ENCODE assay signal across 8 mouse cellular contexts in genomic region chr11:98788550-98789218, GRCm38 (mm10). TPM values are rescaled to one million over a fixed set of nuclear protein-coding genes. Genes with fewer than 3 reads are reported as not detected.
DNase-seq lines count a peak whose midpoint lies in the region; ATAC-seq lines count a peak whose summit lies in the region.

No protein-coding gene starts in this region.

- peak; percentile 79 for ATAC-seq in hindbrain, embryonic 13.5 days (ENCODE audit: low FRiP score)
- peak; percentile 92 for ATAC-seq in megakaryocyte, adult 5-6 weeks (ENCODE audit: poor library complexity, severe bottlenecking)

- peak overlapping the region; percentile 89 for H3K4me2 ChIP-seq in hindbrain, embryonic 13.5 days

- peak overlapping the region; percentile 43 for H3K4me3 ChIP-seq in hindbrain, embryonic 13.5 days

- no peaks in the 10 kb centered on the region for H3K36me3 ChIP-seq in hindbrain, embryonic 13.5 days

- H3K27me3 ChIP-seq in hindbrain, embryonic 13.5 days, result no peaks in the 10 kb centered on the region

- peak overlapping the region; percentile 66 for H3K9ac ChIP-seq in hindbrain, embryonic 13.5 days

- no peaks in the 10 kb centered on the region for H3K9me3 ChIP-seq in hindbrain, embryonic 13.5 days

- DNase-seq in ZHBTc4 (ENCODE audit: low read depth, low spot score), result peak; percentile 93
- peak; percentile 88 to 89 for DNase-seq in cerebellum, postnatal 14 days
- DNase-seq in frontal cortex, postnatal 10 days (ENCODE audit: low spot score in 2 of 2), result peak; percentile 81 to 85
- DNase-seq in layer of hippocampus, postnatal 36 days, result peak; percentile 80 to 83
- DNase-seq in right cerebral cortex, postnatal 10 days (ENCODE audit: low spot score in 2 of 2), result peak; percentile 91 to 93
- peak; percentile 66 for DNase-seq in urinary bladder, postnatal 25 days (ENCODE audit: low spot score)

- H3K4me1 ChIP-seq in hindbrain, embryonic 13.5 days (replicated peaks), result peaks cover 63% of the 10 kb centered on the region

- H3K27ac ChIP-seq in hindbrain, embryonic 13.5 days, result peak overlapping the region; percentile 75

- WGBS in hindbrain, embryonic 13.5 days, result 16% methylated on average over 15 of the region's 18 CpGs

RNA-seq across cellular contexts. Expression of gene Msl1, which starts 6.6 kb away (rescaled TPM):
- polyA plus RNA-seq in hindbrain, embryonic 13.5 days (2015; fragmentation: Nextera tagmentation; extraction: Ambion mirVana), result 31.5 and 33.0 TPM in 2 replicates
- total RNA-seq in layer of hippocampus, postnatal 36 days (2021), result 100 to 1,000 TPM; 185 to 187 TPM
- total RNA-seq in megakaryocyte, adult 5-6 weeks (2015), result 73.7 and 74.9 TPM in 2 replicates
- 111 and 119 TPM in 2 replicates for total RNA-seq in megakaryocyte, adult 5-6 weeks (2017)

RNA-seq across cellular contexts. Expression of gene Nr1d1, which starts 13.6 kb away (rescaled TPM):
- polyA plus RNA-seq in hindbrain, embryonic 13.5 days (2015; fragmentation: Nextera tagmentation; extraction: Ambion mirVana), result 1.9 and 2.4 TPM in 2 replicates
- 10 to 100 TPM; 59.1 to 78.4 TPM for total RNA-seq in layer of hippocampus, postnatal 36 days (2021)
- total RNA-seq in megakaryocyte, adult 5-6 weeks (2015), result 0.11 and 0.25 TPM in 2 replicates
- 0.12 and 0.37 TPM in 2 replicates for total RNA-seq in megakaryocyte, adult 5-6 weeks (2017)

RNA-seq across cellular contexts. Expression of gene Casc3, which starts 16.0 kb away (rescaled TPM):
- polyA plus RNA-seq in hindbrain, embryonic 13.5 days (2015; fragmentation: Nextera tagmentation; extraction: Ambion mirVana), result 48.7 and 50.2 TPM in 2 replicates
- 10 to 100 TPM; 52.2 to 61.2 TPM for total RNA-seq in layer of hippocampus, postnatal 36 days (2021)
- 35.6 and 39.9 TPM in 2 replicates for total RNA-seq in megakaryocyte, adult 5-6 weeks (2015)
- total RNA-seq in megakaryocyte, adult 5-6 weeks (2017), result 32.1 and 33.2 TPM in 2 replicates

RNA-seq across cellular contexts. Expression of gene Rapgefl1, which starts 47.9 kb away (rescaled TPM):
- 6.2 and 7.0 TPM in 2 replicates for polyA plus RNA-seq in hindbrain, embryonic 13.5 days (2015; fragmentation: Nextera tagmentation; extraction: Ambion mirVana)
- total RNA-seq in layer of hippocampus, postnatal 36 days (2021), result 100 to 1,000 TPM; 204 to 218 TPM
- 0.25 and 0.49 TPM in 2 replicates for total RNA-seq in megakaryocyte, adult 5-6 weeks (2015)
- total RNA-seq in megakaryocyte, adult 5-6 weeks (2017), result 0.51 TPM in 1 of 2 replicates, not detected in the other

RNA-seq across cellular contexts. Expression of gene Thra, which starts 48.2 kb away (rescaled TPM):
- polyA plus RNA-seq in hindbrain, embryonic 13.5 days (2015; fragmentation: Nextera tagmentation; extraction: Ambion mirVana), result 117 and 122 TPM in 2 replicates
- total RNA-seq in layer of hippocampus, postnatal 36 days (2021), result 100 to 1,000 TPM; 956 to 985 TPM
- 10.0 and 11.6 TPM in 2 replicates for total RNA-seq in megakaryocyte, adult 5-6 weeks (2015)
- total RNA-seq in megakaryocyte, adult 5-6 weeks (2017), result 8.0 and 9.0 TPM in 2 replicates

Comparison
In these comparisons a context has a peak if more than half of its experiments do, and no peak if none do; other contexts are left out.
1. Peak in every context shown above with its lines: DNase-seq, ATAC-seq, H3K4me3 ChIP-seq and H3K27ac ChIP-seq.
2. RNA of gene Nr1d1, which starts 13.6 kb away (total RNA-seq): 59.1 to 78.4 TPM in layer of hippocampus, postnatal 36 days; 0.11 to 0.37 TPM in megakaryocyte, adult 5-6 weeks; every median in the first group is over 10 times any median in the second.